Comparison of ENCODE assay signal across 14 mouse cellular contexts in genomic region chr9:96412821-96413405, GRCm38 (mm10). TPM values are rescaled to one million over a fixed set of nuclear protein-coding genes. Genes with fewer than 3 reads are reported as not detected.
DNase-seq lines count a peak whose midpoint lies in the region; ATAC-seq and TF ChIP-seq lines count a peak whose summit lies in the region.
"Had no signal": no experiment of that assay in that cellular context is flagged by ENCODE, and none has a peak within 500 bp of the region (broad histone marks: within the 10 kb centered on the region; RNA-seq: fewer than 3 reads in every experiment).

No protein-coding gene starts in this region.

- no peak overlapping the region for H3K9ac ChIP-seq in heart, embryonic 11.5 days (ENCODE audit: low read depth, low read length)
- H3K9ac ChIP-seq in liver, adult 2 months (ENCODE audit: low read depth, low read length) = no peak overlapping the region
- H3K9ac ChIP-seq in kidney, postnatal 0 days (ENCODE audit: low read depth, low read length) = no peak overlapping the region
- H3K9ac ChIP-seq: liver, embryonic 13.5 days; neural tube, embryonic 13.5 days had no signal

- intact Hi-C loops in heart, postnatal 10 days (cut with DNase I) = no loop called here
- intact Hi-C loops in left cerebral cortex, postnatal 14 days (cut with DNase I) = no loop called here

- H3K4me1 ChIP-seq in heart, embryonic 11.5 days (ENCODE audit: control insufficient read depth, insufficient read depth, low read length) = no peaks in the 10 kb centered on the region
- no peaks in the 10 kb centered on the region for H3K4me1 ChIP-seq in liver, adult 2 months (ENCODE audit: control insufficient read depth, insufficient read depth, low read length)
- no peaks in the 10 kb centered on the region for H3K4me1 ChIP-seq in kidney, postnatal 0 days (replicated peaks; ENCODE audit: insufficient read depth, low read length)
- H3K4me1 ChIP-seq: liver, embryonic 13.5 days; neural tube, embryonic 13.5 days had no signal

- WGBS in heart, embryonic 11.5 days (ENCODE audit: insufficient replicate concordance) = 51% methylated on average over 9 of the region's 9 CpGs
- WGBS in liver, adult 2 months = 82% methylated on average over 9 of the region's 9 CpGs
- WGBS in kidney, postnatal 0 days = 63% methylated on average over 9 of the region's 9 CpGs

- H3K4me2 ChIP-seq in heart, embryonic 11.5 days = no peak overlapping the region
- H3K4me2 ChIP-seq in kidney, postnatal 0 days (ENCODE audit: low read length) = no peak overlapping the region
- H3K4me2 ChIP-seq: liver, embryonic 13.5 days; neural tube, embryonic 13.5 days had no signal

- no peaks in the 10 kb centered on the region for H3K9me3 ChIP-seq in heart, embryonic 11.5 days (replicated peaks; ENCODE audit: control insufficient read depth, low read length)
- no peaks in the 10 kb centered on the region for H3K9me3 ChIP-seq in kidney, postnatal 0 days (replicated peaks; ENCODE audit: low read length)
- H3K9me3 ChIP-seq: liver, embryonic 13.5 days; neural tube, embryonic 13.5 days had no signal

- H3K36me3 ChIP-seq in heart, embryonic 11.5 days (ENCODE audit: control insufficient read depth, insufficient read depth, low read length) = no peaks in the 10 kb centered on the region
- H3K36me3 ChIP-seq in liver, adult 2 months (ENCODE audit: control insufficient read depth, insufficient read depth, low read length) = no peaks in the 10 kb centered on the region
- no peaks in the 10 kb centered on the region for H3K36me3 ChIP-seq in kidney, postnatal 0 days (ENCODE audit: insufficient read depth, low read length)
- H3K36me3 ChIP-seq: liver, embryonic 13.5 days; neural tube, embryonic 13.5 days had no signal

- no peaks in the 10 kb centered on the region for H3K27me3 ChIP-seq in heart, embryonic 11.5 days (ENCODE audit: control insufficient read depth, insufficient read depth, low read length)
- H3K27me3 ChIP-seq in liver, adult 2 months (ENCODE audit: control insufficient read depth, insufficient read depth, low read length) = 0 out of 2 replicates have a peak, but pooled peaks cover 2% of the 10 kb centered on the region
- H3K27me3 ChIP-seq in kidney, postnatal 0 days (ENCODE audit: insufficient read depth, low read length) = no peaks in the 10 kb centered on the region
- H3K27me3 ChIP-seq: liver, embryonic 13.5 days; neural tube, embryonic 13.5 days had no signal

- H3K79me2 ChIP-seq in liver, adult 2 months (ENCODE audit: control insufficient read depth, insufficient read depth, low read length) = no peaks in the 10 kb centered on the region

- no peak for TF ChIP-seq CTCF in liver, adult 2 months (IDR thresholded peaks at IDR 0.05; ENCODE audit: low read depth, low read length)
- no peak for TF ChIP-seq CTCF in kidney, postnatal 0 days (IDR thresholded peaks at IDR 0.05; ENCODE audit: low read depth)

- 0 out of 2 replicates have a peak, but pooled peaks have one; percentile 18 for ATAC-seq in heart, embryonic 11.5 days (replicated peaks; ENCODE audit: insufficient number of reproducible peaks, low FRiP score, low TSS enrichment)
- no peak for ATAC-seq in kidney, postnatal 0 days (replicated peaks; ENCODE audit: low FRiP score, low read depth)

- TF ChIP-seq POLR2A in liver, adult 2 months (IDR thresholded peaks at IDR 0.05; ENCODE audit: extremely low read depth, insufficient read depth, low read length) = no peak

- no peak overlapping the region for H3K4me3 ChIP-seq in heart, embryonic 11.5 days (ENCODE audit: low read depth, low read length)
- H3K4me3 ChIP-seq in liver, adult 2 months (ENCODE audit: insufficient read depth, low read depth, low read length) = no peak overlapping the region
- no peak overlapping the region for H3K4me3 ChIP-seq in kidney, postnatal 0 days (replicated peaks; ENCODE audit: low read depth, low read length)
- H3K4me3 ChIP-seq: liver, embryonic 13.5 days; neural tube, embryonic 13.5 days had no signal

- no peak overlapping the region for H3K27ac ChIP-seq in heart, embryonic 11.5 days (ENCODE audit: low read depth, low read length)
- peak overlapping the region; percentile 25 for H3K27ac ChIP-seq in liver, adult 2 months (replicated peaks; ENCODE audit: insufficient read depth, low read depth, low read length)
- no peak overlapping the region for H3K27ac ChIP-seq in kidney, postnatal 0 days
- H3K27ac ChIP-seq: liver, embryonic 13.5 days; neural tube, embryonic 13.5 days had no signal

- DNase-seq in heart, postnatal 10 days = no peak
- DNase-seq in liver, adult 2 months (ENCODE audit: extremely low read depth, low read depth, low spot score) = peak; percentile 40
- no peak for DNase-seq in liver
- DNase-seq in Muller cell, postnatal 12 days (ENCODE audit: inconsistent ontology term) = peak; percentile 92
- peak; percentile 21 for DNase-seq in kidney, postnatal 0 days (ENCODE audit: low spot score)
- DNase-seq in testis, postnatal 14 days (ENCODE audit: low spot score) = no peak
- DNase-seq in left cerebral cortex, postnatal 14 days (ENCODE audit: low spot score in 2 of 2) = no peak
- DNase-seq: adrenal gland, postnatal 10 days; cerebellum, adult 9-10 months; embryo, embryonic 11 days; liver, embryonic 13.5 days; spleen, adult 18-20 months had no signal

RNA-seq across cellular contexts. Expression of gene Atp1b3, which starts 48.7 kb away (rescaled TPM):
- 149 and 177 TPM in 2 replicates for polyA plus RNA-seq in heart, embryonic 11.5 days (2014; fragmentation: Nextera tagmentation; extraction: Ambion mirVana)
- 10 to 100 TPM; 74.1 to 76.5 TPM for total RNA-seq in heart, postnatal 10 days (2021)
- 22.3 and 28.0 TPM in 2 replicates for total RNA-seq in liver, adult 2 months (2014; rRNA removed)
- polyA plus RNA-seq in liver, adult 2 months (2012; rRNA removed) = 13.5 and 14.7 TPM in 2 replicates
- polyA plus RNA-seq in kidney, postnatal 0 days (2015; fragmentation: Nextera tagmentation; extraction: Ambion mirVana) = 182 and 197 TPM in 2 replicates
- total RNA-seq in left cerebral cortex, postnatal 14 days (2021) = 10 to 100 TPM; 77.3 to 83.3 TPM

Comparison
In these comparisons a context has a peak if more than half of its experiments do, and no peak if none do; other contexts are left out.
1. DNase-seq: peak in liver, adult 2 months (single experiment), Muller cell, postnatal 12 days (single experiment) and kidney, postnatal 0 days (single experiment); none in heart, postnatal 10 days (0 of 2), liver (single experiment), testis, postnatal 14 days (single experiment) and left cerebral cortex, postnatal 14 days (0 of 2).